ENCODE assay signal across 9 mouse cellular contexts in genomic region chr9:32506161-32506560, GRCm38 (mm10). TPM values are rescaled to one million over a fixed set of nuclear protein-coding genes. Genes with fewer than 3 reads are reported as not detected.
DNase-seq lines count a peak whose midpoint lies in the region; ATAC-seq and TF ChIP-seq lines count a peak whose summit lies in the region.
"Had no signal": no experiment of that assay in that cellular context is flagged by ENCODE, and none has a peak within 500 bp of the region (broad histone marks: within the 10 kb centered on the region; RNA-seq: fewer than 3 reads in every experiment).

No protein-coding gene starts in this region.

- H3K27me3 ChIP-seq in lung, embryonic 15.5 days, result no peaks in the 10 kb centered on the region
- H3K27me3 ChIP-seq: limb, embryonic 12.5 days had no signal

- H3K9ac ChIP-seq in lung, embryonic 15.5 days, result no peak overlapping the region
- H3K9ac ChIP-seq: limb, embryonic 12.5 days had no signal

- peaks cover 91% of the 10 kb centered on the region for H3K4me1 ChIP-seq in bone marrow macrophage, adult 2 months (ENCODE audit: control insufficient read depth, insufficient read depth, low read length)
- peaks cover 50% of the 10 kb centered on the region for H3K4me1 ChIP-seq in lung, embryonic 15.5 days

- no peak for TF ChIP-seq CTCF in bone marrow macrophage, adult 2 months (IDR thresholded peaks at IDR 0.05; ENCODE audit: low read depth, low read length)

- H3K36me3 ChIP-seq in lung, embryonic 15.5 days, result no peaks in the 10 kb centered on the region

- peak overlapping the region; percentile 96; the same call in 1 of the 2 replicates for H3K27ac ChIP-seq in bone marrow macrophage, adult 2 months (ENCODE audit: insufficient read depth, low read depth, low read length)
- peak overlapping the region; percentile 68 for H3K27ac ChIP-seq in lung, embryonic 15.5 days

- no peak overlapping the region for H3K4me2 ChIP-seq in lung, embryonic 15.5 days
- H3K4me2 ChIP-seq: limb, embryonic 12.5 days had no signal

- TF ChIP-seq POLR2A in bone marrow macrophage, adult 2 months (IDR thresholded peaks at IDR 0.05; ENCODE audit: borderline replicate concordance, low read depth, low read length), result no peak

- DNase-seq in CD4-positive helper T cell, adult 2 months (ENCODE audit: low read depth, low spot score), result peak; percentile 77
- DNase-seq in neural tube, embryonic 10.5 days (ENCODE audit: extremely low spot score, low spot score), result no peak
- no peak for DNase-seq in yolk sac, embryonic 10.5 days (ENCODE audit: low spot score)
- DNase-seq in cerebellum, adult 11 months, result no peak
- DNase-seq in gastrocnemius, postnatal 10 days, result no peak

- WGBS in lung, embryonic 15.5 days, result 19% methylated on average over 8 of the region's 8 CpGs

- H3K4me3 ChIP-seq in bone marrow macrophage, adult 2 months (ENCODE audit: insufficient read depth, low read length), result no peak overlapping the region
- no peak overlapping the region for H3K4me3 ChIP-seq in lung, embryonic 15.5 days
- H3K4me3 ChIP-seq: limb, embryonic 12.5 days had no signal

- H3K9me3 ChIP-seq in lung, embryonic 15.5 days, result no peaks in the 10 kb centered on the region
- H3K9me3 ChIP-seq: limb, embryonic 12.5 days had no signal

- peak; percentile 18 to 28 for ATAC-seq in hematopoietic stem cell, adult 5-6 weeks (replicated peaks in 1 of 2; ENCODE audit: insufficient read depth in 1 of 2, low FRiP score in 2 of 2, low TSS enrichment in 1 of 2, low read depth in 1 of 2, poor library complexity in 2 of 2, severe bottlenecking in 2 of 2)
- ATAC-seq in lung, embryonic 15.5 days (ENCODE audit: borderline replicate concordance, extremely low read depth, low FRiP score, low TSS enrichment), result peak; percentile 58

RNA-seq across cellular contexts. Expression of gene Fli1, which starts 36.5 kb away (rescaled TPM):
- polyA plus RNA-seq in bone marrow macrophage, adult 2 months (2012; ENCODE audit: insufficient read depth, insufficient read length, missing spikeins), result 124 and 127 TPM in 2 replicates
- 112 and 123 TPM in 2 replicates for total RNA-seq in hematopoietic stem cell, adult 5-6 weeks (2017)
- polyA plus RNA-seq in lung, embryonic 15.5 days (2015; fragmentation: Nextera tagmentation; extraction: Ambion mirVana), result 34.4 and 35.2 TPM in 2 replicates
- 10 to 100 TPM; 17.2 to 19.9 TPM for total RNA-seq in gastrocnemius, postnatal 10 days (2021)
